Mouse (Mus musculus) liver, postnatal 0 days (tissue): ENCODE measurements around the gene Stk32c. TPM values are rescaled to one million over a fixed set of nuclear protein-coding genes. Genes with fewer than 3 reads are reported as not detected.

ENCODE experiments used
- ATAC-seq: fragments of 200-750 bp; cut with Nextera tagmentation; 2 replicates; pipeline ENCODE4 v1.8.0; 2017; ENCODE audit warnings: mild to moderate bottlenecking, moderate library complexity
- DNase-seq: peaks from one replicate; pipeline ENCODE4 v3.0.0-alpha.2; 2016
- H3K27ac ChIP-seq: fragments of 300-500 bp; sonication (generic); 2 replicates; pipeline ENCODE4 v1.5.1; 2014; ENCODE audit warnings: antibody characterized with exemption, moderate library complexity, mild to moderate bottlenecking, low read depth
- H3K27me3 ChIP-seq: fragments of 300-500 bp; sonication (generic); 2 replicates; pipeline ENCODE4 v1.6.1; 2014; ENCODE audit warnings: low read length, control low read depth, mixed read lengths; ENCODE audit not compliant: insufficient read depth
- H3K36me3 ChIP-seq: fragments of 300-500 bp; sonication (generic); replicated peaks from 2 replicates; pipeline ENCODE4 v1.6.1; 2014; ENCODE audit warnings: mild to moderate bottlenecking, control low read depth, low read length, moderate library complexity, mixed read lengths; ENCODE audit not compliant: insufficient read depth
- H3K4me1 ChIP-seq: fragments of 300-500 bp; sonication (generic); 2 replicates; pipeline ENCODE4 v1.6.1; 2014; ENCODE audit warnings: antibody characterized with exemption, mild to moderate bottlenecking, control low read depth; ENCODE audit not compliant: insufficient read depth
- H3K4me2 ChIP-seq: fragments of 300-500 bp; sonication (generic); 2 replicates; pipeline ENCODE4 v1.6.1; 2014; ENCODE audit warnings: low read depth, mild to moderate bottlenecking, low read length, moderate library complexity, mixed read lengths
- H3K4me3 ChIP-seq: fragments of 300-500 bp; sonication (generic); 2 replicates; pipeline ENCODE4 v1.5.1; 2014; ENCODE audit warnings: low read depth, low read length
- H3K9ac ChIP-seq: fragments of 300-500 bp; sonication (generic); replicated peaks from 2 replicates; pipeline ENCODE4 v1.6.1; 2014; ENCODE audit warnings: mild to moderate bottlenecking, moderate library complexity
- H3K9me3 ChIP-seq: fragments of 300-500 bp; sonication (generic); 2 replicates; pipeline ENCODE4 v1.6.1; 2016; ENCODE audit warnings: mild to moderate bottlenecking, control low read depth, low read length, mixed read lengths
- CTCF ChIP-seq: sonication (generic); IDR thresholded peaks from 2 replicates; pipeline ENCODE4 v1.5.1; 2016; ENCODE audit warnings: antibody characterized with exemption, low read depth
- EP300 ChIP-seq: IDR thresholded peaks from 2 replicates; pipeline ENCODE4 v1.6.1; 2016; ENCODE audit warnings: antibody characterized with exemption, low read depth, mild to moderate bottlenecking
- WGBS: fragments of 180-500 bp; shearing (Covaris S2); extraction: QIAGEN DNeasy Blood & Tissue Kit; methylation state at CpG from one replicate; pipeline ENCODE4 v1.1.7; 2014; ENCODE audit not compliant: insufficient replicate concordance; 5-methylcytosine and 5-hydroxymethylcytosine counted together
- polyA plus RNA-seq: library from polyadenylated mRNA; unstranded; fragments of >200 nt; fragmentation: Nextera tagmentation; extraction: Ambion mirVana; gene quantifications from 2 replicates; pipeline ENCODE4 v1.2.1, GENCODE M21; 2015

Gene Stk32c
- polyA plus RNA-seq, 1 experiment from 2014 or later: not detected

GRCm38 (mm10) chr7:139143785-139144184 lies 69.3 kb downstream of the Stk32c start:
- H3K4me2 ChIP-seq: no peak overlapping the region
- no peak overlapping the region for H3K4me3 ChIP-seq
- no peak overlapping the region for H3K9ac ChIP-seq
- H3K9me3 ChIP-seq: no peaks in the 10 kb centered on the region
- no peak for TF ChIP-seq EP300
- no peak for TF ChIP-seq CTCF
- WGBS: 31% methylated on average over 1 of the region's 1 CpGs
- H3K27me3 ChIP-seq: no peaks in the 10 kb centered on the region
- H3K36me3 ChIP-seq: no peaks in the 10 kb centered on the region
- no peak for DNase-seq
- no peak overlapping the region for H3K27ac ChIP-seq
- no peaks in the 10 kb centered on the region for H3K4me1 ChIP-seq
- ATAC-seq: no peak

GRCm38 (mm10) chr7:139139921-139140461 lies 73.1 kb downstream of the Stk32c start:
- no peak for TF ChIP-seq EP300
- TF ChIP-seq CTCF: no peak
- H3K9me3 ChIP-seq: no peaks in the 10 kb centered on the region
- ATAC-seq (no peak), DNase-seq (no peak)
- H3K4me3 ChIP-seq: no peak overlapping the region
- H3K27ac ChIP-seq: no peak overlapping the region
- H3K4me1 ChIP-seq: no peaks in the 10 kb centered on the region
- H3K27me3 ChIP-seq: no peaks in the 10 kb centered on the region
- 37% methylated on average over 11 of the region's 11 CpGs for WGBS
- no peak overlapping the region for H3K4me2 ChIP-seq
- H3K36me3 ChIP-seq: no peaks in the 10 kb centered on the region
- H3K9ac ChIP-seq: no peak overlapping the region

- Histone ChIP-seq H3K4me1 (no peaks in the 10 kb centered on the region), H3K4me3 (no peak overlapping the region), H3K27me3 (no peaks in the 10 kb centered on the region), H3K36me3 (no peaks in the 10 kb centered on the region), H3K9me3 (no peaks in the 10 kb centered on the region), H3K4me2 (no peak overlapping the region), H3K27ac (no peak overlapping the region), H3K9ac (no peak overlapping the region)
- no peak for DNase-seq
- TF ChIP-seq EP300 (no peak), CTCF (no peak)
- ATAC-seq: no peak
- WGBS: 57% methylated on average over 5 of the region's 5 CpGs
Observed at GRCm38 (mm10) chr7:139136906-139137491, 76.1 kb downstream of the Stk32c start.

GRCm38 (mm10) chr7:139135236-139135635 lies 77.9 kb downstream of the Stk32c start:
- ATAC-seq (no peak), DNase-seq (no peak)
- Histone ChIP-seq H3K27ac (no peak overlapping the region), H3K4me1 (no peaks in the 10 kb centered on the region), H3K27me3 (no peaks in the 10 kb centered on the region), H3K36me3 (no peaks in the 10 kb centered on the region), H3K4me2 (no peak overlapping the region), H3K9ac (no peak overlapping the region), H3K4me3 (no peak overlapping the region), H3K9me3 (no peaks in the 10 kb centered on the region)
- WGBS: 58% methylated on average over 5 of the region's 5 CpGs
- TF ChIP-seq CTCF (no peak), EP300 (no peak)

GRCm38 (mm10) chr7:139133446-139133845 lies 79.7 kb downstream of the Stk32c start:
- Histone ChIP-seq H3K4me2 (no peak overlapping the region), H3K4me1 (no peaks in the 10 kb centered on the region), H3K27me3 (no peaks in the 10 kb centered on the region), H3K9ac (no peak overlapping the region), H3K4me3 (no peak overlapping the region), H3K36me3 (no peaks in the 10 kb centered on the region), H3K9me3 (no peaks in the 10 kb centered on the region), H3K27ac (no peak overlapping the region)
- 72% methylated on average over 3 of the region's 3 CpGs for WGBS
- TF ChIP-seq EP300: no peak
- TF ChIP-seq CTCF: no peak
- no peak for ATAC-seq
- DNase-seq: no peak

GRCm38 (mm10) chr7:139131538-139131937 lies 81.6 kb downstream of the Stk32c start:
- Histone ChIP-seq H3K36me3 (no peaks in the 10 kb centered on the region), H3K4me2 (no peak overlapping the region), H3K4me1 (no peaks in the 10 kb centered on the region), H3K4me3 (no peak overlapping the region), H3K9ac (no peak overlapping the region), H3K27ac (no peak overlapping the region), H3K27me3 (no peaks in the 10 kb centered on the region), H3K9me3 (no peaks in the 10 kb centered on the region)
- DNase-seq (no peak), ATAC-seq (no peak)
- WGBS: 38% methylated on average over 8 of the region's 8 CpGs
- TF ChIP-seq EP300: no peak
